8 mouse cellular contexts compared by ENCODE assay signal in the genomic region with DNA sequence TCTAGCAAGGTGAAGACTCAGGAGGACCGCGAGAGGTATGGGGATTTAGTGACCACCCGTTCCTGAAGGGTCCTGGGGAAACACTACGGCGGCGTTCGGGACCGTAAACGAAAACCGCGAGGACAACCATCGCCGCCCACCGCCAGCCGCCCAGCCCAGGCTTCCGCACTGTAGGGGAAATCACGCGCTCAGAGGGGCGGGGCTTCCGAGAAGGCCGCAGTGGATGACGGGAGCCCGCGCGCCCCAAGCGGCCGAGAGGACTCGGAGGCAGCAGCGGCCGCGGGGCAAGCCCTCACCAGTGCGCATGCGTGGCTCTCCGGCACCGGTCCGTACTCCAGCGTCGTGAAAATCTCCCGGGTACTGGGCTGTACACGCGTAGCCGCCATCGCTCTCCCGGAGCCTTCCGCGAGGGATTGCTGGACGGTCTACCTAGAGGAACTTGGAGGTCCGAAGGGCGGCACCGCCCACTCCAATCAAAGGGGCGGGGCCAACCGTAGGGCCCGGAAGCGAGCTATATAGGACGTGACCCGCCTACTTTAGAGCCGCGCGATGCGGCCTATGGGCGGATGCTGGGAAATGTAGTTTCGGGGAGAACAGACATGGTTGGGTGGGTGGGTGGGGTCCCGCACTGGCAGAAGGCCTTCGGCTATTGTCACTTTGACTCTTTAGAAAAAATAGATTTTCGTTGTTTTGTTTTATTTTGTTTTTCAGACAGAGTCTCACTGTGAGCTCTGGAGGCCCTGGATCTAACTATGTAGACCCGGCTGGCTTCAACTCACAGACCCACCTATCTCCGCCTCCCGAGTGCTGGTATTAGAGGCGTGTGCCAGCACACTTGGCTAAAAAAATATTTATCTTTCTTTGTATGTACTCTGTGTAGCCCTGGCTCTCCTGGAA. TPM values are rescaled to one million over a fixed set of nuclear protein-coding genes. Genes with fewer than 3 reads are reported as not detected.
A peak's percentile ranks its signal among the peaks of the same experiment; 100 is the strongest.
DNase-seq lines count a peak whose midpoint lies in the region; ATAC-seq lines count a peak whose summit lies in the region.

A gene (plus strand): TSS at position 208 of the 897 bp plus-strand sequence.
A gene (minus strand): TSS at position 489 of the 897 bp plus-strand sequence.

- peak; percentile 97 for ATAC-seq in hindbrain, embryonic 14.5 days (ENCODE audit: low FRiP score)

- DNase-seq in R1 (ENCODE audit: low read depth, low spot score): peak; percentile 96
- DNase-seq in cerebellum, postnatal 25 days: peak; percentile 99
- DNase-seq in frontal cortex, postnatal 25 days (ENCODE audit: low spot score in 2 of 2): peak; percentile 97
- peak; percentile 96 for DNase-seq in hindbrain, embryonic 14.5 days (ENCODE audit: low spot score)
- peak; percentile 96 to 98 for DNase-seq in layer of hippocampus, postnatal 36 days
- DNase-seq in lung, postnatal 36 days: peak; percentile 99
- peak; percentile 97 for DNase-seq in retina, postnatal 1 day
- peak; percentile 94 to 95 for DNase-seq in urinary bladder, adult 18-20 months (ENCODE audit: low spot score in 2 of 2)

- H3K4me3 ChIP-seq in hindbrain, embryonic 14.5 days (replicated peaks; ENCODE audit: low read length): peak within 1 kb of the TSS; percentile 68

- no peaks in the 10 kb centered on the region for H3K9me3 ChIP-seq in hindbrain, embryonic 14.5 days (ENCODE audit: control insufficient read depth, low read length)

- peaks cover 13% of the 10 kb centered on the region for H3K36me3 ChIP-seq in hindbrain, embryonic 14.5 days (replicated peaks; ENCODE audit: control insufficient read depth, insufficient read depth)

- H3K9ac ChIP-seq in hindbrain, embryonic 14.5 days: peak within 1 kb of the TSS; percentile 94

- no peaks in the 10 kb centered on the region for H3K27me3 ChIP-seq in hindbrain, embryonic 14.5 days (ENCODE audit: control insufficient read depth, insufficient read depth, low read length)

- H3K4me2 ChIP-seq in hindbrain, embryonic 14.5 days (replicated peaks): peak within 1 kb of the TSS; percentile 93

- peaks cover 12% of the 10 kb centered on the region for H3K4me1 ChIP-seq in hindbrain, embryonic 14.5 days (replicated peaks; ENCODE audit: control insufficient read depth, insufficient read depth, low read length)

- peak within 1 kb of the TSS; percentile 97 for H3K27ac ChIP-seq in hindbrain, embryonic 14.5 days

- WGBS in hindbrain, embryonic 14.5 days: 5% methylated on average over 68 of the region's 69 CpGs

RNA-seq across cellular contexts. Expression of the first gene that starts in this region (rescaled TPM):
- polyA plus RNA-seq in hindbrain, embryonic 14.5 days (2014; fragmentation: Nextera tagmentation; extraction: Ambion mirVana): 91.0 and 93.5 TPM in 2 replicates
- total RNA-seq in layer of hippocampus, postnatal 36 days (2021): 10 to 100 TPM; 44.5 to 46.8 TPM

RNA-seq across cellular contexts. Expression of the second gene that starts in this region (rescaled TPM):
- 16.0 and 21.3 TPM in 2 replicates for polyA plus RNA-seq in hindbrain, embryonic 14.5 days (2014; fragmentation: Nextera tagmentation; extraction: Ambion mirVana)
- total RNA-seq in layer of hippocampus, postnatal 36 days (2021): 10 to 100 TPM; 10.5 to 18.0 TPM

Comparison
In these comparisons a context has a peak if more than half of its experiments do, and no peak if none do; other contexts are left out.
1. Peak in every context shown above with its lines: DNase-seq, ATAC-seq, H3K4me3 ChIP-seq and H3K27ac ChIP-seq.